Mouse (Mus musculus) heart, adult 2 months (tissue): ENCODE measurements around the gene Smim5. TPM values are rescaled to one million over a fixed set of nuclear protein-coding genes. Genes with fewer than 3 reads are reported as not detected.

Experiments
- DNase-seq, 2 experiments: peaks; one replicate each; pipeline ENCODE4 v3.0.0; 2021
- H3K27ac ChIP-seq: fragments of 200-600 bp; 2 replicates; pipeline ENCODE4 v1.8.1; 2022
- H3K27me3 ChIP-seq: fragments of 200-500 bp; 2 replicates; pipeline ENCODE4 v1.6.1; 2012; ENCODE audit warnings: mild to moderate bottlenecking, low read length, inconsistent platforms, mixed read lengths; ENCODE audit not compliant: control insufficient read depth, insufficient read depth
- H3K36me3 ChIP-seq: fragments of 200-500 bp; 2 replicates; pipeline ENCODE4 v1.6.1; 2012; ENCODE audit warnings: low read length, inconsistent platforms; ENCODE audit not compliant: control insufficient read depth, insufficient read depth
- H3K4me1 ChIP-seq: fragments of 200-500 bp; 2 replicates; pipeline ENCODE4 v1.6.1; 2011; ENCODE audit warnings: low read length; ENCODE audit not compliant: control insufficient read depth, insufficient read depth
- H3K4me3 ChIP-seq: fragments of 200-600 bp; 2 replicates; pipeline ENCODE4 v1.8.1; 2022
- H3K79me2 ChIP-seq: fragments of 200-500 bp; replicated peaks from 2 replicates; pipeline ENCODE4 v1.6.1; 2012; ENCODE audit warnings: mild to moderate bottlenecking, inconsistent platforms, low read length, moderate library complexity, mixed read lengths; ENCODE audit not compliant: control insufficient read depth, insufficient read depth
- H3K9ac ChIP-seq: fragments of 200-500 bp; 2 replicates; pipeline ENCODE4 v1.6.1; 2012; ENCODE audit warnings: low read depth, mild to moderate bottlenecking, control low read depth, inconsistent platforms, low read length, mixed read lengths
- CTCF ChIP-seq: fragments of 200-600 bp; IDR thresholded peaks from 2 replicates; pipeline ENCODE4 v1.8.1; 2022; ENCODE audit warnings: antibody characterized with exemption, mild to moderate bottlenecking, moderate library complexity
- EP300 ChIP-seq: fragments of 200-500 bp; IDR thresholded peaks from 2 replicates; pipeline ENCODE4 v1.6.1; 2011; ENCODE audit warnings: low read depth, low read length, control low read depth; ENCODE audit not compliant: insufficient read depth
- POLR2A ChIP-seq: fragments of 200-500 bp; IDR thresholded peaks from 2 replicates; pipeline ENCODE4 v1.6.1; 2011; ENCODE audit warnings: mild to moderate bottlenecking, low read depth, low read length, control low read depth; ENCODE audit not compliant: insufficient read depth
- WGBS: fragments of 180-500 bp; shearing (Covaris S2); methylation state at CpG from one replicate; pipeline ENCODE4 v1.1.7; 2018; 5-methylcytosine and 5-hydroxymethylcytosine counted together
- intact Hi-C: fragments of 180-260 bp; cut with DNase I; formaldehyde crosslinking; loops from one replicate; pipeline ENCODE4 v1.15.1; 2025
- polyA plus RNA-seq: library from polyadenylated mRNA; depleted of rRNA; stranded (reverse); fragments of >200 nt; gene quantifications from 2 replicates; pipeline ENCODE4 v1.2.3, GENCODE M21; 2012; rRNA removed
- total RNA-seq, 2 experiments: library from RNA; stranded (reverse); gene quantifications; 2 replicates each; pipeline ENCODE4 v1.2.3; 2021

Gene Smim5
- total and polyA plus RNA-seq, 3 experiments: 10.2 to 21.8 (median 17.8) TPM

DNA sequence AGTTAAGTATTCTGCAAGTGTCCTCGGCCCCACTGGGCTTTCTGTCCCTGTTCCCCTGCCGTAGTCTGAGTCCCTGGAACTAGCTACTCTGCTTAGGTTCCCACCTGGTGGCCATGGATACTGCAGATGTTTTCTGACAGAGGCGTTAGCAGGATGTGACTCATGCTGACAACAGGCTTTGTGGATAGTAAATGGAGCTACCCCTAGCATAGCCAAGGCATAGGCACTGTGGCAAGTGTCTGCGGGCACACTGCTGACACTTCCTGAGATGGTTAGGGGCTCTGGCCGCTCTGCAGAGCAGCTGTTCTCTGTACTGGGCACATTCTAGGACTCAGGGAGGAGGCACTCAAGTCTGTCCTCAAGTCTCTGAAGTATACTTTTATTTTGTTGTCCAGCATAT, 54.9 kb downstream of the Smim5 start:
- intact Hi-C loops: no loop called here
- Histone ChIP-seq H3K27ac (peak overlapping the region; percentile 26), H3K36me3 (no peaks in the 10 kb centered on the region), H3K9ac (no peak overlapping the region), H3K27me3 (no peaks in the 10 kb centered on the region), H3K4me1 (no peaks in the 10 kb centered on the region), H3K4me3 (no peak overlapping the region), H3K79me2 (no peaks in the 10 kb centered on the region)
- no peak for DNase-seq
- 61% methylated on average over 5 of the region's 5 CpGs for WGBS
- TF ChIP-seq POLR2A: no peak
- TF ChIP-seq EP300: no peak
- no peak for TF ChIP-seq CTCF

DNA sequence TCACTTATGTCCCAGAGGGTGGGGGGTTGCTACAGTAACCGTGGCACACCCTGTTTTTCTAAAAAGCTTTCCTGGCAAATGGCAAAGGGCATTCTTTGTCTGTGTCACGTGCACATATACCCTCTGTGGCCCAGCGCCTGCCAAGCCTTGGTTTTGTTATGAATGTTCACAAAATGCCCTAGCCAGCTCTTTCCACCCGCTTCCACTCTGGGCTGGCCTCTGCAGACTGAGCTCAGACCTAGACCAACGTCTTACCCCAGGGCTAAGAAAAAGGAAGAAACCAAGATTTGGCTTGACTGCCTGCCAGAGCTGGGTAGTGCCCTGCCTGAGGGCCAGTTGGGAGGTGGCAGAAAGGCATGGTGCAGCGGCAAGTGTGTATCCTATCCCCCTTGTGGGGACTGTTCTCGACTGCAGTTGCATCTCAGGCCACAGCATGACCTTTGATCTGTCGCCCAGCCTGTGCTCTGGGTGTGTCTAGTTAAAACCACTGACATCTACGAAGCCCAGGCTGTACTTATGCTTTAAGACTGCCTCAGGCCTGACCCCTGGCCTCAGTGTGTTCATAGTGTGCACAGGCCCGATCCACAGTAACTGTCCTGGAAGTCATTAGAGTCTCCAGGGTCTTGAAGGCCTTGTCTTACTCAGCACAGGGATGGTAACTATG, 55.6 kb downstream of the Smim5 start:
- Histone ChIP-seq H3K36me3 (no peaks in the 10 kb centered on the region), H3K4me1 (no peaks in the 10 kb centered on the region), H3K27me3 (no peaks in the 10 kb centered on the region), H3K4me3 (no peak overlapping the region), H3K9ac (no peak overlapping the region), H3K27ac (peak overlapping the region; percentile 43; the same call in 1 of the 2 replicates), H3K79me2 (no peaks in the 10 kb centered on the region)
- TF ChIP-seq EP300: no peak
- no peak for TF ChIP-seq POLR2A
- no peak for TF ChIP-seq CTCF
- peak in 1 of 2 experiments; percentile 52 for DNase-seq
- intact Hi-C loops: no loop called here
- WGBS: 68% methylated on average over 10 of the region's 10 CpGs

Other genes starting within 250 kb of the Smim5 start
- gene Grb2, start 191.4 kb upstream of the Smim5 start, total RNA-seq: 100 to 1,000 TPM; 107 to 109 TPM
- 52.0 and 73.2 TPM in 2 replicates for gene Grb2, start 191.4 kb upstream of the Smim5 start, polyA plus RNA-seq
- 100 to 1,000 TPM in 1 of 2 experiments, 10 to 100 TPM in 1; 99.5 to 103 TPM for gene Tmem94, start 134.5 kb upstream of the Smim5 start, total RNA-seq
- gene Tmem94, start 134.5 kb upstream of the Smim5 start, polyA plus RNA-seq: 125 and 135 TPM in 2 replicates
- gene Caskin2, start 86.3 kb upstream of the Smim5 start, total RNA-seq: 10 to 100 TPM; 40.5 to 43.8 TPM
- gene Caskin2, start 86.3 kb upstream of the Smim5 start, polyA plus RNA-seq: 38.5 TPM in 2 replicates
- 1 to 10 TPM; 7.2 to 9.3 TPM for gene Tsen54, start 85.2 kb upstream of the Smim5 start, total RNA-seq
- gene Tsen54, start 85.2 kb upstream of the Smim5 start, polyA plus RNA-seq: 15.9 and 16.3 TPM in 2 replicates
- gene Llgl2, start 75.9 kb upstream of the Smim5 start, total RNA-seq: 10 to 100 TPM; 18.4 to 20.3 TPM
- gene Llgl2, start 75.9 kb upstream of the Smim5 start, polyA plus RNA-seq: 19.4 and 20.2 TPM in 2 replicates
- under 1 TPM in 1 of 2 experiments, not detected in 1; 0.05 TPM for gene Myo15b, start 41.6 kb upstream of the Smim5 start, total RNA-seq
- gene Myo15b, start 41.6 kb upstream of the Smim5 start, polyA plus RNA-seq: 0.20 and 0.29 TPM in 2 replicates
- not detected for gene Smim6, start 12.1 kb downstream of the Smim5 start, total RNA-seq
- 0.29 and 0.35 TPM in 2 replicates for gene Smim6, start 12.1 kb downstream of the Smim5 start, polyA plus RNA-seq
- gene Sap30bp, start 33.3 kb downstream of the Smim5 start, total RNA-seq: 10 to 100 TPM; 16.4 to 18.1 TPM
- gene Sap30bp, start 33.3 kb downstream of the Smim5 start, polyA plus RNA-seq: 9.1 and 10.8 TPM in 2 replicates
- gene Recql5, start 33.5 kb downstream of the Smim5 start, total RNA-seq: 1 to 10 TPM; 6.8 to 7.4 TPM
- 10.2 and 12.2 TPM in 2 replicates for gene Recql5, start 33.5 kb downstream of the Smim5 start, polyA plus RNA-seq
- 1 to 10 TPM; 2.6 to 2.9 TPM for gene Itgb4, start 74.7 kb downstream of the Smim5 start, total RNA-seq
- 1.9 and 3.1 TPM in 2 replicates for gene Itgb4, start 74.7 kb downstream of the Smim5 start, polyA plus RNA-seq
- 10 to 100 TPM; 14.5 to 14.7 TPM for gene Galk1, start 112.8 kb downstream of the Smim5 start, total RNA-seq
- gene Galk1, start 112.8 kb downstream of the Smim5 start, polyA plus RNA-seq: 14.6 and 16.4 TPM in 2 replicates
- gene H3f3b, start 128.0 kb downstream of the Smim5 start, total RNA-seq: 100 to 1,000 TPM; 105 to 128 TPM
- 67.5 and 82.1 TPM in 2 replicates for gene H3f3b, start 128.0 kb downstream of the Smim5 start, polyA plus RNA-seq
- 1 to 10 TPM; 7.1 to 7.9 TPM for gene Unk, start 130.4 kb downstream of the Smim5 start, total RNA-seq
- 16.5 and 20.4 TPM in 2 replicates for gene Unk, start 130.4 kb downstream of the Smim5 start, polyA plus RNA-seq
- gene Unc13d, start 178.0 kb downstream of the Smim5 start, total RNA-seq: 1 to 10 TPM in 1 of 2 experiments, under 1 TPM in 1; 0.55 to 1.5 TPM
- 1.1 and 1.7 TPM in 2 replicates for gene Unc13d, start 178.0 kb downstream of the Smim5 start, polyA plus RNA-seq
- gene Wbp2, start 187.0 kb downstream of the Smim5 start, total RNA-seq: 100 to 1,000 TPM in 1 of 2 experiments, 10 to 100 TPM in 1; 91.0 to 108 TPM
- gene Wbp2, start 187.0 kb downstream of the Smim5 start, polyA plus RNA-seq: 151 and 176 TPM in 2 replicates
- 10 to 100 TPM; 23.1 to 28.2 TPM for gene Trim47, start 227.2 kb downstream of the Smim5 start, total RNA-seq
- 23.7 and 29.5 TPM in 2 replicates for gene Trim47, start 227.2 kb downstream of the Smim5 start, polyA plus RNA-seq
- 1 to 10 TPM; 6.1 to 8.6 TPM for gene Trim65, start 231.2 kb downstream of the Smim5 start, total RNA-seq
- gene Trim65, start 231.2 kb downstream of the Smim5 start, polyA plus RNA-seq: 8.8 and 10.8 TPM in 2 replicates
- gene Mrpl38, start 238.9 kb downstream of the Smim5 start, total RNA-seq: 10 to 100 TPM; 56.8 to 59.7 TPM
- 42.1 and 55.5 TPM in 2 replicates for gene Mrpl38, start 238.9 kb downstream of the Smim5 start, polyA plus RNA-seq